Mouse (Mus musculus) ZHBTc4 (cell line): Measurements from ENCODE around the gene Rnf34.

ENCODE experiments used
- DNase-seq: peaks from one replicate; pipeline ENCODE4 v3.0.0-alpha.2; 2011; ENCODE audit warnings: low read depth, low spot score

Gene Rnf34

GRCm38 (mm10) chr5:122849521-122850318 is at the start of gene Rnf34:
Rnf34 (plus strand) TSS chr5:122850048.
- peak; percentile 99 for DNase-seq

- DNase-seq: no peak
Measured at GRCm38 (mm10) chr5:122800345-122801010, 49.4 kb upstream of the Rnf34 start.

- DNase-seq: no peak
Measured at GRCm38 (mm10) chr5:122801684-122802083, 48.2 kb upstream of the Rnf34 start.

GRCm38 (mm10) chr5:122802706-122803105 is 47.1 kb upstream of the Rnf34 start:
- DNase-seq: no peak

GRCm38 (mm10) chr5:122805503-122805902 is 44.3 kb upstream of the Rnf34 start:
- no peak for DNase-seq

- DNase-seq: peak; percentile 87
Measured at GRCm38 (mm10) chr5:122811364-122812079, 38.3 kb upstream of the Rnf34 start.

GRCm38 (mm10) chr5:122812699-122813098 is 37.1 kb upstream of the Rnf34 start:
- no peak for DNase-seq

- peak; percentile 99 for DNase-seq
Measured at GRCm38 (mm10) chr5:122820777-122821523, 28.9 kb upstream of the Rnf34 start, which contains the start of gene Anapc5. Anapc5 (minus strand) TSS chr5:122821339.

- no peak for DNase-seq
Measured at GRCm38 (mm10) chr5:122821524-122821885, 28.3 kb upstream of the Rnf34 start.

- DNase-seq: no peak
Measured at GRCm38 (mm10) chr5:122822441-122822840, 27.4 kb upstream of the Rnf34 start.

- peak; percentile 70 for DNase-seq
Measured at GRCm38 (mm10) chr5:122823976-122824375, 25.9 kb upstream of the Rnf34 start.

- DNase-seq: no peak
Measured at GRCm38 (mm10) chr5:122824450-122824849, 25.4 kb upstream of the Rnf34 start.

- peak; percentile 54 for DNase-seq
Measured at GRCm38 (mm10) chr5:122825099-122825498, 24.7 kb upstream of the Rnf34 start.

GRCm38 (mm10) chr5:122832536-122832935 is 17.3 kb upstream of the Rnf34 start:
- no peak for DNase-seq

- no peak for DNase-seq
Measured at GRCm38 (mm10) chr5:122832996-122833395, 16.9 kb upstream of the Rnf34 start.

GRCm38 (mm10) chr5:122841126-122841525 is 8.7 kb upstream of the Rnf34 start:
- DNase-seq: no peak

GRCm38 (mm10) chr5:122843799-122844198 is 6.0 kb upstream of the Rnf34 start:
- DNase-seq: no peak

GRCm38 (mm10) chr5:122850319-122851002 is 613 bp downstream of the Rnf34 start:
- DNase-seq: no peak

GRCm38 (mm10) chr5:122852611-122853010 is 2.8 kb downstream of the Rnf34 start:
- DNase-seq: no peak

GRCm38 (mm10) chr5:122855858-122856257 is 6.0 kb downstream of the Rnf34 start:
- no peak for DNase-seq

- no peak for DNase-seq
Measured at GRCm38 (mm10) chr5:122863053-122863452, 13.2 kb downstream of the Rnf34 start.
